Mouse (Mus musculus): ENCODE measurements around the gene H2-Oa.
"Not testable (repeated sequence)": the region's sequence is repeated elsewhere in the genome, so short reads cannot be mapped to it uniquely, and the experiment has no call there.

Gene H2-Oa

DNA sequence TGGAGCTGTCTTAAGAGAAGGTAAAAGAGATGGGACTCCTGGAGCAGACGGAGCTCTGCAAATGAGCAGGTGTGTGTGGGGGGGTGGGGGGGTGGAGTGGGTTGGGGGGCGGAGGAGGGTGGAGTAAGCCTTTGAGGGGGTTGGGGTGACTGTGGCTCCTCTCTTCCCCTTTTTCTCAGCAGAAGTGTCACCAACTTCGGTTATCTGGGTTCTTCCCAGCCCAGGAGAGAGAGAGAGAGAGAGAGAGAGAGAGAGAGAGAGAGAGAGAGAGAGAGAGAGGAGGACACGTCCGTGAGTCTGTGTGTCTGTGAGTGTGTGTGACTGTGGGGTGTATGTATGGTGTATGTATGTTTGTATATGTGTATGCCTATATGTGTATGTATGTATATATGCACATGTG is 51.3 kb downstream of the H2-Oa start:
- DNase-seq = no peak

DNA sequence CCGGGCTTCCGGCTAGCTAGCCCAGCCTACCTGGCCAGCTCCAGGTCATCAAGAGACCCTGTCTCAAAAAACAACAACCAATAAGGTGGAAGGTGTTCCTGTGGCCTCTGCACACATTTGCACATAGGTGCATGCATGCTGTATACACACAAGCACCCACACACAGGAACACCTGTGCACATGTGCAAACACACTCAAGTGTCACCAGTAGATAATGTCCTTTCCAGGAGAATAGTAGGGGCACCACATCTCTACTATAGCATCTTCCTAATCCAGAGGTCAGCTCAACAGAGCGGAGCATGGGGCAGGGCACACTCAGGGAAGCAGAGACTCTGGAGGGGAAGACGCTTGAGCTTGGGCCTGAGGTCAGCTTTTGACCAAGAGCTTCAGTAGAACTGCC is 52.1 kb downstream of the H2-Oa start:
- not testable (repeated sequence) for DNase-seq
